Mouse (Mus musculus): ENCODE results near the gene Efna4.

- TF ChIP-seq MAX (IDR thresholded peaks at IDR 0.05) (no peak), CTCF (IDR thresholded peaks at IDR 0.05; ENCODE audit: control insufficient read depth, insufficient read depth, insufficient read length) (no peak), CEBPB (IDR thresholded peaks at IDR 0.05; ENCODE audit: low read depth) (no peak), MYOD1 (IDR thresholded peaks at IDR 0.05; ENCODE audit: control insufficient read depth, insufficient read length, low read depth) (no peak), USF1 (IDR thresholded peaks at IDR 0.05; ENCODE audit: low read depth) (no peak), FOSL1 (IDR thresholded peaks at IDR 0.05; ENCODE audit: insufficient read depth, low read length, poor library complexity, severe bottlenecking) (no peak), MYOG (IDR thresholded peaks at IDR 0.05; ENCODE audit: control insufficient read depth, extremely low read depth, insufficient read length) (no peak)
Measured at GRCm38 (mm10) chr3:89355512-89355902, 17.7 kb upstream of the Efna4 start.

All from C2C12 (cell line).